In genomic region chr12:69689094-69689493, GRCm38 (mm10) we compare ENCODE assay signal across 28 mouse cellular contexts. TPM values are rescaled to one million over a fixed set of nuclear protein-coding genes. Genes with fewer than 3 reads are reported as not detected.
A peak's percentile ranks its signal among the peaks of the same experiment; 100 is the strongest.
DNase-seq lines count a peak whose midpoint lies in the region; ATAC-seq lines count a peak whose summit lies in the region.
"Had no signal": no experiment of that assay in that cellular context is flagged by ENCODE, and none has a peak within 500 bp of the region (broad histone marks: within the 10 kb centered on the region; RNA-seq: fewer than 3 reads in every experiment).

No protein-coding gene starts in this region.

- peaks cover 4% of the 10 kb centered on the region for H3K4me1 ChIP-seq in heart, embryonic 16.5 days (ENCODE audit: control insufficient read depth, insufficient read depth, low read length)
- H3K4me1 ChIP-seq in lung, embryonic 15.5 days: peaks cover 11% of the 10 kb centered on the region; the same call in 1 of the 2 replicates
- H3K4me1 ChIP-seq: embryonic facial prominence, embryonic 15.5 days; hindbrain, embryonic 10.5 days; hindbrain, embryonic 13.5 days had no signal

- H3K4me2 ChIP-seq in heart, embryonic 16.5 days (ENCODE audit: low read depth, low read length): no peak overlapping the region
- no peak overlapping the region for H3K4me2 ChIP-seq in lung, embryonic 15.5 days
- H3K4me2 ChIP-seq: embryonic facial prominence, embryonic 15.5 days; heart, embryonic 11.5 days; hindbrain, embryonic 13.5 days had no signal

- intact Hi-C loops in heart, postnatal 25 days (cut with DNase I): no loop called here

- 0 out of 2 replicates have a peak overlapping the region, but pooled peaks have one; percentile 4 for H3K27ac ChIP-seq in heart, embryonic 16.5 days (ENCODE audit: low read length)
- H3K27ac ChIP-seq in lung, embryonic 15.5 days: peak overlapping the region; percentile 41
- H3K27ac ChIP-seq: embryonic facial prominence, embryonic 15.5 days; gastrocnemius, adult 2 months; hindbrain, embryonic 10.5 days; hindbrain, embryonic 13.5 days had no signal

- H3K9me3 ChIP-seq in heart, embryonic 16.5 days (replicated peaks; ENCODE audit: control insufficient read depth, low read length): no peaks in the 10 kb centered on the region
- H3K9me3 ChIP-seq in lung, embryonic 15.5 days: no peaks in the 10 kb centered on the region
- H3K9me3 ChIP-seq: embryonic facial prominence, embryonic 15.5 days; G1E; hindbrain, embryonic 10.5 days; hindbrain, embryonic 13.5 days had no signal

- H3K27me3 ChIP-seq in heart, embryonic 16.5 days (ENCODE audit: control insufficient read depth, insufficient read depth, low read length): no peaks in the 10 kb centered on the region
- H3K27me3 ChIP-seq in lung, embryonic 15.5 days: no peaks in the 10 kb centered on the region
- H3K27me3 ChIP-seq: CH12.LX; embryonic facial prominence, embryonic 15.5 days; hindbrain, embryonic 13.5 days; Patski had no signal

- no peak for DNase-seq in heart, postnatal 25 days (ENCODE audit: low spot score)
- no peak for DNase-seq in lung, postnatal 36 days
- DNase-seq in 3T3-L1 (ENCODE audit: low read depth, low spot score) (peak; percentile 16), R1 (ENCODE audit: low read depth, low spot score) (peak; percentile 51)
- no peak for DNase-seq in B cell, adult 2 months
- DNase-seq in neural tube, embryonic 10.5 days (ENCODE audit: extremely low spot score, low spot score): no peak
- DNase-seq: adrenal gland, adult 2 months; adrenal gland, postnatal 14 days; cerebellum, adult 11 months; cerebellum, adult 2 months; cerebellum, adult 9-11 months; cerebellum, postnatal 36 days; embryo, embryonic 11 days; forebrain, postnatal 0 days; gastrocnemius, adult 2 months; gastrocnemius, postnatal 14 days; heart, postnatal 14 days had no signal

- peaks cover 2% of the 10 kb centered on the region; the same call in 1 of the 2 replicates for H3K36me3 ChIP-seq in heart, embryonic 16.5 days (ENCODE audit: control insufficient read depth, insufficient read depth)
- 0 out of 2 replicates have a peak, but pooled peaks cover 4% of the 10 kb centered on the region for H3K36me3 ChIP-seq in lung, embryonic 15.5 days
- H3K36me3 ChIP-seq: embryonic facial prominence, embryonic 15.5 days; hindbrain, embryonic 13.5 days had no signal

- no peak overlapping the region for H3K4me3 ChIP-seq in heart, embryonic 16.5 days (ENCODE audit: low read length)
- H3K4me3 ChIP-seq in lung, embryonic 15.5 days: no peak overlapping the region
- H3K4me3 ChIP-seq: embryonic facial prominence, embryonic 15.5 days; gastrocnemius, adult 2 months; hindbrain, embryonic 10.5 days; hindbrain, embryonic 13.5 days had no signal

- H3K9ac ChIP-seq in heart, embryonic 16.5 days (ENCODE audit: low read length): no peak overlapping the region
- no peak overlapping the region for H3K9ac ChIP-seq in lung, embryonic 15.5 days
- H3K9ac ChIP-seq: embryonic facial prominence, embryonic 15.5 days; forebrain, postnatal 0 days; hindbrain, embryonic 13.5 days had no signal

- ATAC-seq in heart, embryonic 16.5 days (replicated peaks; ENCODE audit: extremely low read depth, insufficient read depth, low FRiP score): no peak
- no peak for ATAC-seq in lung, embryonic 15.5 days (ENCODE audit: borderline replicate concordance, extremely low read depth, low FRiP score, low TSS enrichment)
- ATAC-seq: forebrain, embryonic 14.5 days; forebrain, postnatal 0 days; hindbrain, embryonic 16.5 days; Patski had no signal

RNA-seq across cellular contexts. Expression of gene Sos2, which starts 7.4 kb away (rescaled TPM):
- 7.1 and 7.6 TPM in 2 replicates for polyA plus RNA-seq in heart, embryonic 16.5 days (2015; fragmentation: Nextera tagmentation; extraction: Ambion mirVana)
- total RNA-seq in heart, postnatal 25 days (2021): 10 to 100 TPM; 34.9 to 40.3 TPM
- 7.5 and 8.9 TPM in 2 replicates for polyA plus RNA-seq in lung, embryonic 15.5 days (2015; fragmentation: Nextera tagmentation; extraction: Ambion mirVana)

RNA-seq across cellular contexts. Expression of gene L2hgdh, which starts 35.6 kb away (rescaled TPM):
- polyA plus RNA-seq in heart, embryonic 16.5 days (2015; fragmentation: Nextera tagmentation; extraction: Ambion mirVana): 18.4 and 18.5 TPM in 2 replicates
- 10 to 100 TPM; 41.7 to 47.7 TPM for total RNA-seq in heart, postnatal 25 days (2021)
- 14.6 and 14.9 TPM in 2 replicates for polyA plus RNA-seq in lung, embryonic 15.5 days (2015; fragmentation: Nextera tagmentation; extraction: Ambion mirVana)

RNA-seq across cellular contexts. Expression of gene Atp5s, which starts 35.7 kb away (rescaled TPM):
- polyA plus RNA-seq in heart, embryonic 16.5 days (2015; fragmentation: Nextera tagmentation; extraction: Ambion mirVana): 35.4 and 39.2 TPM in 2 replicates
- 10 to 100 TPM; 27.6 to 28.3 TPM for total RNA-seq in heart, postnatal 25 days (2021)
- polyA plus RNA-seq in lung, embryonic 15.5 days (2015; fragmentation: Nextera tagmentation; extraction: Ambion mirVana): 28.3 and 30.0 TPM in 2 replicates

Comparison
In these comparisons a context has a peak if more than half of its experiments do, and no peak if none do; other contexts are left out.
1. DNase-seq: peak in 3T3-L1 (single experiment) and R1 (single experiment); none in heart, postnatal 25 days (single experiment), lung, postnatal 36 days (single experiment), B cell, adult 2 months (0 of 2) and neural tube, embryonic 10.5 days (single experiment).